Mouse (Mus musculus): ENCODE measurements around the gene Iqch. TPM values are rescaled to one million over a fixed set of nuclear protein-coding genes. Genes with fewer than 3 reads are reported as not detected.

The Iqch gene
- 0.22 and 0.23 TPM in 2 replicates for total RNA-seq (2023)

GRCm38 (mm10) chr9:63602043-63602939 lies at the start of gene Iqch, which contains the start of gene Aagab:
Iqch (minus strand) TSS chr9:63602493.
Aagab (plus strand) TSS chr9:63602660.

GRCm38 (mm10) chr9:63398611-63399462 lies 203.5 kb downstream of the Iqch start, which contains the start of gene 2300009A05Rik:
2300009A05Rik (minus strand) TSS chr9:63399246.

GRCm38 (mm10) chr9:63377270-63378142 lies 224.8 kb downstream of the Iqch start, which contains the start of gene Map2k5:
Map2k5 (minus strand) TSS chr9:63377902.

Other genes starting within 250 kb of the Iqch start
- gene Map2k5, start 224.6 kb downstream of the Iqch start, total RNA-seq (2023) = 15.8 and 20.0 TPM in 2 replicates
- 3.5 and 7.2 TPM in 2 replicates for gene 2300009A05Rik, start 203.2 kb downstream of the Iqch start, total RNA-seq (2023)
- gene Aagab, start 167 bp upstream of the Iqch start, total RNA-seq (2023) = 24.5 and 28.3 TPM in 2 replicates
- 38.3 and 47.3 TPM in 2 replicates for gene Smad3, start 155.5 kb upstream of the Iqch start, total RNA-seq (2023)

All from neutrophil, adult 65 days (primary cell).